Mouse (Mus musculus): ENCODE measurements around the gene Commd7. TPM values are rescaled to one million over a fixed set of nuclear protein-coding genes. Genes with fewer than 3 reads are reported as not detected.
A peak's percentile ranks its signal among the peaks of the same experiment; 100 is the strongest.

Gene Commd7
- total and polyA plus RNA-seq, 2 experiments from 2014 or later: 10.5 to 45.5 TPM

- 0 out of 2 replicates have a peak, but pooled peaks cover 3% of the 10 kb centered on the region for H3K36me3 ChIP-seq (replicated peaks; ENCODE audit: control insufficient read depth, insufficient read depth, low read length)
- peak overlapping the region; percentile 32; the same call in 1 of the 2 replicates for H3K9ac ChIP-seq (replicated peaks; ENCODE audit: low read depth, low read length)
- H3K4me1 ChIP-seq (ENCODE audit: control insufficient read depth, insufficient read depth): peaks cover 29% of the 10 kb centered on the region
- no peak overlapping the region for H3K4me3 ChIP-seq (ENCODE audit: low read depth, low read length)
- H3K27ac ChIP-seq (ENCODE audit: low read depth): peak overlapping the region; percentile 67
- peak; percentile 27; the same call in 1 of the 2 replicates for ATAC-seq (ENCODE audit: insufficient read depth, low read depth)
- no peak for TF ChIP-seq EP300 (IDR thresholded peaks at IDR 0.05; ENCODE audit: low read depth)
- no peak for TF ChIP-seq CTCF (IDR thresholded peaks at IDR 0.05; ENCODE audit: low read depth)
- WGBS: 13% methylated on average over 14 of the region's 14 CpGs
- H3K27me3 ChIP-seq (ENCODE audit: control insufficient read depth, insufficient read depth, low read length): no peaks in the 10 kb centered on the region
- no peak overlapping the region for H3K4me2 ChIP-seq (ENCODE audit: low read depth, low read length)
- DNase-seq (ENCODE audit: low spot score): peak; percentile 41
- H3K9me3 ChIP-seq (replicated peaks; ENCODE audit: control insufficient read depth, low read length): no peaks in the 10 kb centered on the region
These were observed 21.9 kb downstream of the Commd7 start for GRCm38 (mm10) chr2:153610426-153611240.

- peak; percentile 91 for ATAC-seq (ENCODE audit: insufficient read depth, low read depth)
- Histone ChIP-seq H3K9me3 (replicated peaks; ENCODE audit: control insufficient read depth, low read length) (no peaks in the 10 kb centered on the region), H3K36me3 (replicated peaks; ENCODE audit: control insufficient read depth, insufficient read depth, low read length) (no peaks in the 10 kb centered on the region), H3K27me3 (ENCODE audit: control insufficient read depth, insufficient read depth, low read length) (no peaks in the 10 kb centered on the region), H3K4me1 (ENCODE audit: control insufficient read depth, insufficient read depth) (peaks cover 29% of the 10 kb centered on the region), H3K4me2 (ENCODE audit: low read depth, low read length) (no peak overlapping the region), H3K27ac (ENCODE audit: low read depth) (peak overlapping the region; percentile 36; the same call in 1 of the 2 replicates), H3K9ac (replicated peaks; ENCODE audit: low read depth, low read length) (no peak overlapping the region), H3K4me3 (ENCODE audit: low read depth, low read length) (no peak overlapping the region)
- 10% methylated on average over 9 of the region's 9 CpGs for WGBS
- DNase-seq (ENCODE audit: low spot score): peak; percentile 94
- TF ChIP-seq CTCF (IDR thresholded peaks at IDR 0.05; ENCODE audit: low read depth): peak; percentile 90
- no peak for TF ChIP-seq EP300 (IDR thresholded peaks at IDR 0.05; ENCODE audit: low read depth)
These were observed 23.0 kb downstream of the Commd7 start for GRCm38 (mm10) chr2:153609548-153609947.

- no peak overlapping the region for H3K9ac ChIP-seq (replicated peaks; ENCODE audit: low read depth, low read length)
- no peak overlapping the region for H3K4me3 ChIP-seq (ENCODE audit: low read depth, low read length)
- TF ChIP-seq EP300 (IDR thresholded peaks at IDR 0.05; ENCODE audit: low read depth) (no peak), CTCF (IDR thresholded peaks at IDR 0.05; ENCODE audit: low read depth) (no peak)
- peaks cover 29% of the 10 kb centered on the region for H3K4me1 ChIP-seq (ENCODE audit: control insufficient read depth, insufficient read depth)
- no peak overlapping the region for H3K4me2 ChIP-seq (ENCODE audit: low read depth, low read length)
- WGBS: 63% methylated on average over 8 of the region's 8 CpGs
- H3K36me3 ChIP-seq (replicated peaks; ENCODE audit: control insufficient read depth, insufficient read depth, low read length): no peaks in the 10 kb centered on the region
- DNase-seq (ENCODE audit: low spot score) (no peak), ATAC-seq (ENCODE audit: insufficient read depth, low read depth) (no peak)
- no peak overlapping the region for H3K27ac ChIP-seq (ENCODE audit: low read depth)
- H3K9me3 ChIP-seq (replicated peaks; ENCODE audit: control insufficient read depth, low read length): no peaks in the 10 kb centered on the region
- H3K27me3 ChIP-seq (ENCODE audit: control insufficient read depth, insufficient read depth, low read length): no peaks in the 10 kb centered on the region
These were observed 23.5 kb downstream of the Commd7 start for GRCm38 (mm10) chr2:153609058-153609457.

GRCm38 (mm10) chr2:153607870-153608515 is 24.6 kb downstream of the Commd7 start:
- ATAC-seq (ENCODE audit: insufficient read depth, low read depth) (no peak), DNase-seq (ENCODE audit: low spot score) (no peak)
- Histone ChIP-seq H3K27me3 (ENCODE audit: control insufficient read depth, insufficient read depth, low read length) (no peaks in the 10 kb centered on the region), H3K9me3 (replicated peaks; ENCODE audit: control insufficient read depth, low read length) (no peaks in the 10 kb centered on the region), H3K4me1 (ENCODE audit: control insufficient read depth, insufficient read depth) (peaks cover 29% of the 10 kb centered on the region), H3K27ac (ENCODE audit: low read depth) (no peak overlapping the region), H3K4me3 (ENCODE audit: low read depth, low read length) (no peak overlapping the region), H3K4me2 (ENCODE audit: low read depth, low read length) (no peak overlapping the region), H3K9ac (replicated peaks; ENCODE audit: low read depth, low read length) (no peak overlapping the region), H3K36me3 (replicated peaks; ENCODE audit: control insufficient read depth, insufficient read depth, low read length) (no peaks in the 10 kb centered on the region)
- 79% methylated on average over 13 of the region's 13 CpGs for WGBS
- TF ChIP-seq CTCF (IDR thresholded peaks at IDR 0.05; ENCODE audit: low read depth) (no peak), EP300 (IDR thresholded peaks at IDR 0.05; ENCODE audit: low read depth) (no peak)

GRCm38 (mm10) chr2:153606421-153606820 is 26.2 kb downstream of the Commd7 start:
- 85% methylated on average over 3 of the region's 3 CpGs for whole genome bisulfite sequencing
- Histone ChIP-seq H3K27ac (ENCODE audit: low read depth) (no peak overlapping the region), H3K36me3 (replicated peaks; ENCODE audit: control insufficient read depth, insufficient read depth, low read length) (no peaks in the 10 kb centered on the region), H3K4me3 (ENCODE audit: low read depth, low read length) (no peak overlapping the region), H3K4me1 (ENCODE audit: control insufficient read depth, insufficient read depth) (peaks cover 23% of the 10 kb centered on the region), H3K9me3 (replicated peaks; ENCODE audit: control insufficient read depth, low read length) (no peaks in the 10 kb centered on the region), H3K9ac (replicated peaks; ENCODE audit: low read depth, low read length) (no peak overlapping the region), H3K4me2 (ENCODE audit: low read depth, low read length) (no peak overlapping the region), H3K27me3 (ENCODE audit: control insufficient read depth, insufficient read depth, low read length) (no peaks in the 10 kb centered on the region)
- TF ChIP-seq EP300 (IDR thresholded peaks at IDR 0.05; ENCODE audit: low read depth) (no peak), CTCF (IDR thresholded peaks at IDR 0.05; ENCODE audit: low read depth) (no peak)
- no peak for DNase-seq (ENCODE audit: low spot score)
- no peak for ATAC-seq (ENCODE audit: insufficient read depth, low read depth)

Data from heart, postnatal 0 days (tissue).